Mouse (Mus musculus): ENCODE data around the gene Pcnx3.

Gene Pcnx3

DNA sequence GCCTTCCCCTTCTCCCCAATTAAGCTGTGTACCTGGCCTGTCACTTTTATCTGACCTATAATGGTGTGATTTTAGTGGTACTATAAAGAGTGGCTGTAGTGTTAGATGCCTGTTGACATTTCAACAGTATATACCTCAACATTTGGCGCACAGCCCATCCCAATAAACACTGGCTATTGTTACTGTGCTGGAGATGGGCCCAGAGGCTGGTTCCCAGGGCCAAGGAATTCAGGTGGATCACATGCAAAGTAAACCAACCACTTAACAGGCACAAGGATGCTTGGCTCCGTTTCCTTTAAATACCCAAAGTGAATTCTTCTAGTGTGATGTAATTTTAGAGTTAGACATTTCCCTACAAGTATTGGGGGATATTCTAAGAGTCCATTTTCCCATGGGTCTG, 73.8 kb downstream of the Pcnx3 start:
- no peaks in the 10 kb centered on the region for H3K36me3 ChIP-seq (ENCODE audit: control insufficient read depth, insufficient read depth, low read length, poor library complexity, severe bottlenecking)
- DNase-seq (ENCODE audit: low read depth, low spot score), result no peak
- no peaks in the 10 kb centered on the region for H3K27me3 ChIP-seq (ENCODE audit: control insufficient read depth, insufficient read depth, low read length, poor library complexity, severe bottlenecking)

Data from splenic B cell, adult 2 months (primary cell).